Mouse (Mus musculus) small intestine, adult 2 months (tissue): ENCODE measurements around the gene Insr.

Experiments
- CTCF ChIP-seq: fragments of 200-500 bp; IDR thresholded peaks from 2 replicates; pipeline ENCODE4 v1.5.1; 2012; ENCODE audit warnings: low read depth, mild to moderate bottlenecking, control low read depth, inconsistent platforms, low read length, moderate library complexity, mixed read lengths; ENCODE audit not compliant: insufficient replicate concordance, insufficient read length; ENCODE audit errors: extremely low read depth
- POLR2A ChIP-seq: fragments of 200-500 bp; IDR thresholded peaks from 2 replicates; pipeline ENCODE4 v1.6.1; 2012; ENCODE audit warnings: low read depth, mild to moderate bottlenecking, control low read depth, inconsistent platforms, low read length, moderate library complexity

GRCm38 (mm10) chr8:3277266-3277665, 2.2 kb downstream of the Insr start:
- TF ChIP-seq CTCF, result no peak
- no peak for TF ChIP-seq POLR2A
